Mouse (Mus musculus): ENCODE data around the gene Sapcd1.

GRCm38 (mm10) chr17:35022541-35023060 lies 5.2 kb downstream of the Sapcd1 start:
- TF ChIP-seq CTCF (IDR thresholded peaks at IDR 0.05; ENCODE audit: extremely low read depth, insufficient read depth, insufficient read length, insufficient replicate concordance) (no peak), POLR2A (IDR thresholded peaks at IDR 0.05; ENCODE audit: low read depth, low read length) (no peak)
